Mouse (Mus musculus) T-helper 2 cell (primary cell): ENCODE measurements around the gene Eif1ad.
"Not testable (repeated sequence)": the region's sequence is repeated elsewhere in the genome, so short reads cannot be mapped to it uniquely, and the experiment has no call there.

Experiments
- in situ Hi-C: fragments of 300-600 bp; cut with MboI, MseI; formaldehyde crosslinking; loops from one replicate; pipeline ENCODE4 v1.15.1; 2025; ENCODE audit warnings: high pct_unique_total_duplicates

Gene Eif1ad

DNA sequence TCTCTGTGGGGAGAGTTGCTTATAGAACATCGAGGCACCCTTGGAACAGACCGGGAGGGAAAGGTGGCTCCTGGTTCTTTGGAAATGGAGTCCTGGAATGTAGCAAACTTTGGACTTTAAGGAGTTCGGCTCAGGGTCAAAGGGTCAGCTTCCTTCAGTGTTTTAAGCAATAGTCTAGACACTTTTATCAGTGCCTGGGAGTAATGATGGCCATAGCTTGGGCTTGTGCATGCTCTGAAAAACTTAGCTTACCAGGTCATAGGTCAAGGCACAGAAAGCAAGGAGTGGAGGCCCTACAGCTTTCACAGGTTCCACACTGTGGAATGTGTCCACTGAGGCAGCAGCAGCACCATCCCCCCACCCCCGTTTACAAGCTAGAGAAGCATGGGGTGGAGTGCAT lies 8.2 kb downstream of the Eif1ad start:
- in situ Hi-C loops: no loop called here

DNA sequence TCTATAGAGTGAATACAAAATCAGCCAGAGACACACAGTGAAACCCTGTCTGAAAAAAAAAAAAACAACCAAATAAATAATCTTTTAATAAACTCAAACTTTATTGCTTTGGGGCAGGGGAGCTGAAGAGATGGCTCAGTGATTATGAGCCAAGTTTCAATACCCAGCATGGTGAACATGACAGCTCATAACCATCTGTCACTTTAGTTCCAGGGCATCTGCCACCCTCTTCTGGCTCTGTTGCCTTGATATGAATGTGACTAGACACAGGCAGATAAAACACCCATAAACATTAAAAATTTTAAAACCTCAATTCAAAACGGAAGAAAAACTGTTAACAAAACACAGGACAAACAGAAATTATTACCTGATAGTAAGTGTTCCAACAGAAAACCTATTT lies 10.9 kb downstream of the Eif1ad start:
- in situ Hi-C loops: no loop called here

DNA sequence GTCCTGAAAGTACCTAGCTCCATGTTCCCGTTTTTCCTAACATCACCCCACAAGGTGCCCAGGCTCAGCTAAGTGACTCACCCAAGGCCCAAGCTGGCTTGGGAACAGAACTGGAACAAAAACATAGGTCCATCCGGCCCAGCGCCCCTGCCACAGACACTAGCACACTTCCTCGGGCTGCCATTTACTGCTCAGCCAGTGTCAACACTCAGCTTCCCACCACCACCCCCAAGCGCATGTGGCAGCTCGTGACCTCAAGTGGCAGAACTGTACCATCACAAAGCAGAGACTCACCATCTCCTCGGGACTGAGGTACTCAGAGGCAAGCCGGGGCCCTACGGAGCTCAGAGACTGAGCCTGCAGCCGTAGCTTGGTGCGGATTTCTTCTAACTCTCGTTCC lies 16.8 kb downstream of the Eif1ad start:
- in situ Hi-C loops: no loop called here

DNA sequence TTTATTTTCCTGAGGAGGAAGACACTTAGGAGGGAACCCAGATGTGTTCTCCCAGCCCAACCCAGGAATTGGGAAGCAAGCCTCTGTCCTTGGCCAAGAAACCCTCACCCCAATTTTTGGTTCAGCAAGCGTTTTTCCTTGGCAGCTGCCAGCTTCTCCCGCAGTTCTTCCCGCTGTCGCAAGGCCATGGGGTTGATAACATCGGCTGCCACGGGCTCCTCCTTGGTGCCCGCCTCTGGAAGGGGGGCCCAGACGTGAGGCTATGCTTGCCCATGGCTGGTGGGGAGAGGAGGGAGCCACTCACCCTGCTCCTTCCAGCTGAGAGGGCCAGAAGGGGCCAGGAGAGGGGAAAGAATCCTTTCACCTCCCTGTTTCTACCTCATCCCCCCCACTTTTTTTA lies 18.2 kb downstream of the Eif1ad start:
- in situ Hi-C loops: no loop called here

DNA sequence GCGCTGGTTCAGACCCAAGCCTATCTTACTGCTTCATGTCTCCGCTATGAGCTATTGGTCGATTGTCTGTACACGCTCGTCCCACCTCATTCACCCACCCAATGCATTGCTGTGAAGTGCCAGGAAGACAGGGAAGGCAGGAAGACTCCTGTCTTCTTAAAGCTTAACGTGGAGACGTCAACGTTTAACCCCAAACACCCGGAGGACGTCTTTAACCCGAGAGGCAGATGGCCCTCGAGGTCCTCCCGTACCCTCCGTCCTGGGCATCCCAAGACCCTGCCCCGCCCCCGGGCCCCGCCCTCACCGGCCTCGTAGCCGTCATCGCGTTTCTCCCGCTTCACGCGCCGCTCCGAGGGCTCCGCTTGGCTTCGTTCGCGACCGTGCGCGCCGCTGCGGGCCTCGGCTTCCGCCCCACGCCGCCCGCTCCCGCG lies 21.5 kb downstream of the Eif1ad start:
- in situ Hi-C loops: no loop called here

DNA sequence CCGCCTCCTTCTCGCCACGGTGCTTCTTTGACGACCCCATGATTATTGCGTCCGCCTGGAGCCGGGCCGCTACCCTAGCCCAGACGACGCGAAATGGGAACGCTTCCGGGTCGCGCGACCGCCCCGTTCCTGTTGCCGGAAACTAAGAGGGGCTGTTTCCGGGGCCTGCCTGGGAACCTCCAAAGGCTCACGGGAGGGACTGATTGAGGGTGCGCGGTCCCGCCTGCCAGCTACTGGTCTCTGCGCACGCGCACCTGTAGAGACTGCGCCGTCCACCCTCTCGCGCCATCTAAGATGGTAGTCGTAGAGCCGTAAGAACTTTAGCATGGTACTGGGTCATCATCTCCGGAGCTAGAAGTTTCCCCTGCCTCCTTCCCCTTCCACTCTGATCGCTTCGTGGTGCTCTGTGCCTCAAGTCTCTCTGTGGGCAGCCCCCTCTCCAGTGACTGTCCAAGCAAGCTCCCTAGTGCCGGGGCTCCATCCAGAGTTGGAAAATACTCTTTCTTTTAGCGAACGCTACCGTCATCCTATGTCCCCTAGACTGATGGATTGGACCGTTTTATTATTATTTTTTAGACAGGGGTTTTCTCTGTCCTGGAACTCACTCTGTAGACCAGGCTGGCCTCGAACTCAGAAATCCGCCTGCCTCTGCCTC lies 22.2 kb downstream of the Eif1ad start, which contains the start of gene Sart1:
TSS of gene Sart1 (minus strand) at position 116 of the 655 bp plus-strand sequence.
- in situ Hi-C loops: no loop called here

DNA sequence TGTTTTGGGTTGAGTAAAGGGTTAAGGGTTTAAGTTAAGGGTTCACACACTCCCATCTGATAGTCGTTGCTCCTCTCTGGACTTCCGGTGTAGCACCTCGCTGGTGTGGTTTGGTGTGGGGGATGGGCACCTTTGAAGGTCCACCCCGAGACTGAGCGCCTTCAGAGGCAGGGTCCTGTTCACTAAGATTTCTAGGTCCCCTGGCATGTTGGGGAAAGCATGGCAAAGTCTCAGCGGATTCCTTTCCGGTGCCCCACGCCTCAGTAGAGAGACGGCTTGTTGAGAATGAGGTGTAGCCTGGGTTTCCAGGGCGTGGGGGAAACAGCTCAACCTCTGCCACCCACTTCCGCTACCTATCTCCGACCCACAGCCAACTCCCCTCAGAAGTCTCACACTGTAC lies 23.1 kb downstream of the Eif1ad start:
- in situ Hi-C loops: no loop called here

DNA sequence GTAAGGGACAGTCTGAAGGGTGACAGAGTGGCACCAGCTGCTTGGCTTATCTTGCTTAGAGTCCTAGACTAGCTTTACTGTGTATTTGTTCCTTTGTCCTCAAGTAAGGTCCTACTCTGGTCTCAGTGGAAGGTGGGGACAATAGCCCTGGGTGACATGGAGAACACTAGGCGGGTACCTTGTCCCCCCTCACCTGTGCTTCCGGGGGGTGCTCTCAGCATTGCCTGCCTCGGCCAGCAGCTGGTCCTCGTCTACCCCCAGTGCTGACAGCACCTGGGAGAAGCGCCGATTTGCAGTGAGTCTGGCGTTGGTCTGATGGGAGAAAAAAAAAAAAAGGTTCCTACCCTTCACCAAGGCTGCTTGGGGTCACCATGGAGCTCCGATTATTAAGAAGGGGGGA lies 23.9 kb downstream of the Eif1ad start:
- in situ Hi-C loops: no loop called here

DNA sequence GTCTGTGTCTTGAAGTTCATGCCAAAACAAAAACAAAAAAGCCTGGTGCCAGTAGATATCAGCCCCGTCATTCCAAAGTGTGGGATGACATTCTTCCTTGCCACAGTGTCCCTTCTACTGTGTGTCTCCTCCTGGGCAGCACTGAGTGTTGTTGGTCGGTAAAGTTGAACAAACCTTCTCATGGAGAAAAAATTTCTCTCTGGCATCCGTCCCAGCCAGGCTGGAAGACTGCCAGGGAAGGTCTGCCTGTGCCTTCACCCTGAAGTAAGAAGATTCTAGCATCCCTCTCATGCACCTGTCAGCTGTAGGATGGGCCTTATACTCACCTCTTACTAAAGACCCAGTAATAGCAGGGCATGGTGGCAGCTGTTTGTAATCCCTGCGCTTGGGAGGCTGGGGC lies 26.4 kb downstream of the Eif1ad start:
- in situ Hi-C loops: no loop called here

DNA sequence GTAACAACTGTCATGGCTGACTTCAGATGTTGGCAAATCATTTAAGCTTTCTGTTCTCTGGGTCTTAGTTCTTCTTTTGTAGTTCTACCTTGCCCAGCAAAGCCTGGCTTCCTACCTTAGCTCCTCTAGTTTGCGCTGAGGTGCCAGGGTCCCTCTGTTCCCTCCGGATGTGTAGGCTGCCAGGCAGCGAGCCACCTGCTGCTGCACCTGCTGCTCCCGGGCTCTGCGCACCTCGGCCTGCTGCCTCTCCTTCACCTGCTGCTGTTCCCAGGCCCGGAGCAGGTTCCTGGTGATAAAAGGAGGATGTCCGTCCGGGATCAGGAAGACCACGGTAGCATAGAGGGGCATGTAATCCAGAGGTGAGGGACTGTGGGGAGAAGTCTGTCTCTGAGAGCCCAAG lies 27.6 kb downstream of the Eif1ad start:
- in situ Hi-C loops: no loop called here

DNA sequence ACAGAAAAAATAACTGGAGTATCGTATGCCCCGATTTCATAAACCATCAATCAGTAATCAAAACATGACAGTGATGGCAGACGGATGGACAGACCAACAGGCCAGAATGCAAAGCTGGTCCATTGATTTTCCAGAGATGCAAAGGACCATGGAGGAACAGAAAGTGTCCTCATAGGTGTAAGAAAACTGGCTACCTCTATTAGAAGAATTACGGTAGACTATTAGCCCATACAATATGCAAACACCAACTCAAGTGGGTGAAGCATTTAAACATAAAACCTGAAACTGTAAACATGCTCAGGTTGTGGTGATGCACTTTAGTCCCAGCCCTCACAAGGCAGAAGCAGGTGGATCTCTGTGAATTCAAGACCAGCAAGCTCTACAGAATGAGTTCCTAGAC lies 28.8 kb downstream of the Eif1ad start:
- in situ Hi-C loops: no loop called here

DNA sequence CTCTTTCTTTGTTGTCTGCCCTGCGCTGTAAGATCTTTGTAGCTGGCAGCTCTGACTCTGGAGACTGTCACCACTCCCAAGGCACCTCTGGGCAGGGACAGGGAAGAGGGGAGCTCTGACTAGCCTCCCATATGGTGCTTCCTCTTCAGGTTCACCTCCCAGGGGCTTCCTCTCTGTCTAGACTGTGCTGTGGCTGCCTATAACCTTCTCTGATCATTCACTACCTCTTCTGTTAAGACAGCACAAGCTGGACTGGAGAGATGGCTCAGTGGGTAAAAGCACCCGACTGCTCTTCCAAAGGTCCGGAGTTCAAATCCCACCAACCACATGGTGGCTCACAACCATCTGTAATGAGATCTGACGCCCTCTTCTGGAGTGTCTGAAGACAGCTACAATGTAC lies 34.5 kb downstream of the Eif1ad start:
- in situ Hi-C loops: not testable (repeated sequence)

DNA sequence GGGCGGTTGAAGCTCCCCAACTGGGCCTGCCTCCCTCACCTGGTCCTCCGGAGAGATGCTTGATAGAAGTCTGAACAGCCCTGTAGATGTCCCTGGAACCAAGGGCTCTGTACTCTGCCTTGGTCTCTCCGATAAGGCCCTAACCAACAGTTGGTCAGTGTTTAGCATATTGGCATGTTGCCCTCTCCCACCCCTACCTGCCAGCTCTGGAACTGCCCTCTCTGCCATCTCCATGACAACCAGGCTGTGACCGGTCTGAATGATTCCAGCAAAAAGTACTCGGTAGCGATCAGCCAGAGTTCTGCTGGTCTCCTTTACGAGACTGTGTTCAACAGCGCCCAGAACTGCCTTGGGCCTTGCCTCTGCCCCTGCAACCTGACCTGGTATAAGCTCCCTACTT lies 35.8 kb downstream of the Eif1ad start, which contains the start of gene Tsga10ip:
TSS of gene Tsga10ip (minus strand) at position 234 of the 400 bp plus-strand sequence.
- in situ Hi-C loops: no loop called here

DNA sequence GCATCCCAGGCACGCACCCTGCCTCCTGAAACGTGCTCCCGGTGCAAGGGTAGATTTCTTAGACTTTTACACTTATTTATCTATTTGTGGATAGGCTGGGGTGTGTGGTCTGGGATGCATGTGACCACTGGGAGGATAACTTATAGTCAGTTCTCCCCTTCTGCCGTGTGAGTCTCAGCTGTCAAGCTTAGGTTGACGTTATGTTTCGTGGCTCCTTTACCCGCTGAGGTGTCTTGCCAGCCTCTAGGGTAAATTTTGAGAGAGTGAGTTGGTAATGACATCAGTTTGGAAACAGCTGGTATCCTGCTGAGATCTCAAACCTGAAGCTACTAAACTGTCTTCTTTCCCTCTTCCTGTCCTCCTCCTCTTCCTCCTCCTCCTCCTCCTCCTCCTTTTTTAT lies 39.4 kb downstream of the Eif1ad start:
- in situ Hi-C loops: no loop called here

DNA sequence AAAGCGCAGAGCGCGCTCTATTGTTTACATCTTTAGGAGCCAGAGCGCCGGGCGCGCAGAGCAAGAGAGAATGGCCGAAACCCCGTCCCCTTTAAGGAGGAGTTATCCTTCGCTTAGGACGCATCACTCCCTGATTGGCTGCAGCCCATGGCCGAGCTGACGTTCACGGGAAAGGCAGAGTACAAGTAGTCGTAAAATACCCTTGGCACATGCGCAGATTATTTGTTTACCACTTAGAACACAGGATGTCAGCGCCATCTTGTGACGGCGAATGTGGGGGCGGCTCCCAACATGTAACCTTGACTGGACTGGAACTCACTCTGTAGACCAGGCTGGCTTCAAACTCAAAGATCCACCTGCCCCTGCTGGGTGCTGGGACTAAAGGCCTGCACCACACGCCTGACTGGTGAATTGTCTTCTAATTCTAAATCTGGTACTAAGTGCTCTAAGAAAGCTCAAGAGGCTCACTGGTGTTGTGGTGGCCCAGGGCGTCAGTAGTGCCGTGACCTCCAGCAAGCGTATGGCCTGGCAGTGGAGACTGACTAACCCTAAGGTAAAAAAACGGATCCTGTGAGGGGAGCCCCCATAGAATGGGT lies 40.1 kb downstream of the Eif1ad start:
- in situ Hi-C loops: not testable (repeated sequence)

DNA sequence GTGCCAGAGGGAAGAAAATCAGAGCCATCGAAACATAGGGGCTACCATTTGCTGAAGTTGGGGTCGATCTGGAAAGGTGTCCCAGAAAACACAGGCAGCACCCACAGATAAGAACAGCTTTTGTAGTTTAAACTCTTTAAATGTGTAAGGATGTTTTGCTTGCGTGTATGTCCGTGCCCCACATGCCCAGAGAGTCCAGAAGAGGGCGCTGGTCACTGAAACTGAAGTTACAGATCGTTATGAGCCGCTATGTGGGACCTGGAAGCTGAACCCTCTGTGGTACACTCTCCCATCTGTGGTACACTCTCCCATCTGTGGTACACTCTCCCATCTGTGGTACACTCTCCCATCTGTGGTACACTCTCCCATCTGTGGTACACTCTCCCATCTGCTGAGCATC lies 40.6 kb downstream of the Eif1ad start:
- in situ Hi-C loops: no loop called here

DNA sequence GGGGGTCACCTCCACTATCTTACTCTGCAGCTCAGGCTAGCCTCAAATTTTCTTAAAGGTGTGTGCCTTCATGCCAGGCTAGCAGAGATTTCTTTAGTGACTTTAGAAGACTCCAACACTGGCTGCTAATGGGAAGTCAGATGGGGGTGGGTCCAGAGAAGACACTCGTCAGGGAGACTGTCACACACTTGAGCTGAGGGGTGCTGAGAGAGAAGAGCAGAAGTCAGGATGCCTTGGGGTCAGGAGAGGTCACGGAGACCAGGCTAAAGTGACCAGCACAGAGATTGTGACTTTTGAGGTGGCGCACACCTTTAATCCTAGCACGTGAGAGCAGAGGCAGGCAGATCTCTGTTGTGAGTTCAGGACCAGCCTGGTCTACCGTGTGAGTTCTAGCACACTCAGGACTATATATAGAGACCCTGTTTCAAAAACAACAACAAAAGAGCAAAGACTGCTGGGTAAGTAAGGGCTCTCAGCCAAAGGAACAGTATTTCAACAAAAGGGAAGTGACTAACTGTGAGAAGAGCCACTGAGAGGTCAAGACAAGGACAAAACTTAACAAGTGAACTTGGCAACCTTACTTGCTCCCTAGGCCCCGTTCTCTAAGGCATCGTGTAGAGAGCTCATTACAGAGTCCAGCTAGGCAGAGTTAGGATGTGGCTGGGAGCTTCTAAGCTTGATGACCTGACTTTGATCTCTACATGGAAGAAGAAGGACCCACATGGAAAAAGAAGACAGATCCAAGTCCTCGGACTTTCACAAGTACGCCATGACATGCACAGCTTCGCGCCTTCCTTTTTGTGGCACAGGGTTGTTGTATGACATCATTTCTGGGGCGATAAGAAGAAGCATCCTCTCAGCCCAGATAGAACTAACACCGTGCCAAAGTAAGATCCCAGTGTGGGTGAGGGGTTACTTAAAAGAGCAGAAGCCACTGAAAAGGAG lies 41.8 kb downstream of the Eif1ad start:
- in situ Hi-C loops: no loop called here

DNA sequence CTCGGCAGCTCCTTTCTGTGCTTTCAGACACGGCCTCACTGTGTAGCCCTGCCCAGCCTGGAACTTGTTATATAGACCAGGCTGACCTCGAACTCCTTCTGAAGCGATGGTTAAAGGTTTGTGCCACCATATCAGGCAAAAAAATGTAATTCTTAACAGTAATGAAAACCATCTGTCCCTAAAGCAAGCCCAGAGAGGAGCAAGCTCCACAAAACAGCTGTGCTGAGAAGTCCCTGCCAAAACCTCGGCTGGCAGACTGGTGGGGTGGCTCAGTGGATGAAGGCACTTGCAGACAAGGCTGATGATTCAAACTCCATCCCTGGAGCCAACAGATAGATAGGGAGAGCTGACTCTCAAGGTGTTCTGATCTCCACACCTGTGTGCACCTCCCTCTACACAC lies 42.5 kb downstream of the Eif1ad start:
- in situ Hi-C loops: no loop called here

DNA sequence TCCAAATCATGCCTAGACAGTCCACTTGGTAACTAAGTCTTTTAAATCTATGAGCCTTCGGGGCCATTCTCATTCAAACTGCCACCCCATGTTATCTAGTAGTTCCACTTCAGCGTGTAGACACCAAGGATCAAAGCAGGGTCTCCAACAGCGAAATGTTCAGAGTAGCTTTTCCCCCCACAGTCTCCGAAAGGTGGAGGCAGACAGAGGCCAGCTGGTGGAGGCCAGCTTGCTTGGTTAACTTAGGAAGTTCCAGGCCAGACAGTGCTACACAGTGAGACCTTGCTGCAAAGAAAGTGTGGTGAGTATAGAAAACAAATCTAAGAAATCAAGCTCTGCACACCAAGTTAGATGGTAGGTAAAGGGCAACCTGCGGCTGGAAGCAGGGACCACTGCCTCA lies 44.1 kb downstream of the Eif1ad start:
- in situ Hi-C loops: no loop called here

DNA sequence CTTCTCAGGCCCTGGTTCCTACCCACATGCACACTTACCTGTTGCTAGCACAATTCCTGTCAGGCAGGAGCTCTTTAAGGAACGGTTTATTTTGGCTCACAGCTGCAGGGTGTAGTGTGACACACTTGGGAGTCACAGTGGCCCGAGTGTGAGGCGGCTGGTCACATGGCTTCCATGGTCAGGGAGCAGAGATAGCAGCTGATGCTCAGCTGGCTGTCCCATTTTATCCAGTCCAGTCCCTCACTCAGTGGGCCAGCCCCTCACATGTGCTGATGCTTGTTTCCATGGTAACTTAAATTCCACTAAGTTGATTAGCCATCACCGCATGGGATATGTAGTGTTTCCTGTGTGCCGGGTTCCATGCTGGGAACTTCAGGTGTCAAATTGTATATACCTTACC lies 45.4 kb downstream of the Eif1ad start:
- in situ Hi-C loops: no loop called here

DNA sequence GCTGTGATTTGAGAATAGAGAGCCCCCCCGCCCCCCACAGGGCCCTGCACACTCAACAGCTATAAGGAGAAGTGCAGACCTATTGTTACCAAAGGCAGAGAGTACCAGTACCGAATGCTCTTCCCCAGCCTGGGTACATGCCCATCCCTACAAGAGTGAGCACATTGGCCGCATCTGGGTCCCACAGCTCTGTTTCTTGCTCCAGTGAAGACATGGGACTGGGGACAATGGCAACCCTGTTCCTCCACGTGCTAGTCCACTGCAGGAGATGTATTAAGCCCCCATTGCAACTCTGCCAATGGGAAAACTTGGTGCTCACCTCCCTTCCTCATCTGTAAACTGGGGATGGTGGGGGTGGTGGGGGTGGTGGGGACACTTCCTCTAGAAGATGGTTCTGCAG lies 47.3 kb downstream of the Eif1ad start:
- in situ Hi-C loops: no loop called here

DNA sequence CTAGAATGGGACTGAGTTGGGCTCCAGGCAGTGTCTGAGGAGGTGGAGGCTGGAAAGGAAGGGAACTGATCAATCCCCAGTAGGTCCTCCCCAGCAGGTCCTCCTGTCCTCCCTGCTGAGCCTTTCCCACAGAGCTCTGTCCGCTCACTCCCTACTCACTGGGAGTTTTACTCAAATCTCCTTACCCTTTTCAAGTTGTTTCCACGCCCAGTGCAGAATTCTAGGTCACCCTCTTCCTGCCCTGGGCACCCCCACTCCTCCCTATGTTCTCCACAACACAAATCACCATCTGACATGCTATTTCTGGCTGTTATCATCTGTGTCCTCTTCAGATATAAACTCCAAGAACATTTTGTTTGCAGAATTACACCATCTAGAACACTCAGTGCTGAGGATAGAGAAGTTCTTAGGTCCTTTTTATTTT lies 48.0 kb downstream of the Eif1ad start:
- in situ Hi-C loops: no loop called here
